Mouse (Mus musculus) right cerebral cortex, adult 2 months (tissue): ENCODE results near the gene Myh6.
"Not testable (repeated sequence)": the region's sequence is repeated elsewhere in the genome, so short reads cannot be mapped to it uniquely, and the experiment has no call there.

Experiments used
- DNase-seq, 2 experiments: peaks; one replicate each; pipeline ENCODE4 v3.0.0; 2021 to 2022; ENCODE audit warnings: low spot score in 2 of 2

Myh6 gene

GRCm38 (mm10) chr14:54994869-54995186 is 28.1 kb upstream of the Myh6 start:
- DNase-seq = no peak

DNA sequence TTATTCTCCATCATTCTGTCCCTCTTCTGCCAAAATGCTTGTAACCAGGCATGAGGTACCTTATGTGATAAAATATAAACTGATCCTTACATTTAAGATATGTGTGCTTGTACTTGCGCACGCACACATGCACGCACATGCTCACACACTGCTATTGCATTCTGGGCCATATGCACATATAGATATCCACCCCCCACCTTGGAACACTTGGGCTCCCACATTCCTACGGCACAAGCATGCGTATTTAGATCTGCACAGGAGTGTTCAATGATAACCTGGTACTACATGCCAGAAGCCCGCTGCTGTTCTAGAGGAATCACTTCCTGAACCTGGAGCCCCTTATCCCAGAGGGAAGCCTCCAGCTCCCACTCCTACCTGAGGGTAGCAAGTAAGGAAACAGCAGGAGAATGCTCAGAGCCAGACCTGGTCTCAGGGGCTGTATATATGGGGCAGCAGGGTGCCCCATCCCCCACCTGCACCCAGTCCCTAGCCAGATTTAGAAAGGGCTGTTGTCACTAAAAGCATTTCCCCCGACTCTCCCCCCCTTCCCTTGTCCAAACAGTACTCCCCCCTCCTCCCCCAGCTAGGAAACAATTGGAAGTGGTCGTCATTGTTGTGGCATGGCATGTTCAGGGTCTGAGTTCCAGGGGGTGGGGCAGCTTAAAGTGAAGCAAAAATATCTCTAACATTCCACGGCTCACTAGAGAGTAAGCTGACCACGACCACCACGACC is 27.6 kb upstream of the Myh6 start, which contains the start of gene Myh7:
Gene Myh7, minus strand, starts transcription at position 491 of the 733 bp plus-strand sequence.
- DNase-seq = no peak

DNA sequence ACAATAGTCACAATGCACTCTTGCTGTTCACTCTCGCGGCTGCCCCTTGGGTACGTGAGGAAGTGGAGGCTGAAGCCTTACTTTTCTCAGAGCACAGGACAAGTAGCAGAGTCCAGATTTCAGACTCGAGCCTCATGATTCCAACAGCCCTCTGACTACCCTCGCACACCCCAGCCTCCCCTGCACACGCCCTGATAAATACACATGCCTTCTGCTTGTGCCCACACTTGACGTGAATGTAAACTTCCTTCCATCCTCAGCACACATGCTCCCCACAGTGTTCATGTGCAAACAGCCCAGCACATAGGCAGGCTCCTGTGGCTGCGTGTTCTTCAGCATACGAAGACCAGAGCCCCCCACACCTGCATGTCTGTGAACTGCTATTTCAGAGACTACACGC is 26.9 kb upstream of the Myh6 start:
- no peak for DNase-seq

DNA sequence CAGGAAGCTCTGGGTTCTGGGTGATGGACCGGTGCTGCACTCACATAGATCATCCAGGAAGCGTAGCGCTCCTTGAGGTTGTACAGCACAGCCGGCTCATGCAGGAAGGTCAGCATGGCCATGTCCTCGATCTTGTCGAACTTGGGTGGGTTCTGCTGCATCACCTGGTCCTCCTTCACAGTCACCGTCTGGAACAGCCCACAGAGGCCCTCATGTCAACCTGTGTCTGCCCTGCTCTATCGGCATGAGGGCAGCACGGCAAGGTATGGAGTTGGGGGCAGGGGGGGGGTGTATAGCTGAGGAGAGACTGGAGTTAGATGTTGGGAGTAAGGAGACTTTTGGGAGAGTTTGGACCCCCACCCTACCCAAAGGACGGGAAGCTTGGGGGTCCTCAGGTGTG is 25.5 kb upstream of the Myh6 start:
- DNase-seq = no peak

DNA sequence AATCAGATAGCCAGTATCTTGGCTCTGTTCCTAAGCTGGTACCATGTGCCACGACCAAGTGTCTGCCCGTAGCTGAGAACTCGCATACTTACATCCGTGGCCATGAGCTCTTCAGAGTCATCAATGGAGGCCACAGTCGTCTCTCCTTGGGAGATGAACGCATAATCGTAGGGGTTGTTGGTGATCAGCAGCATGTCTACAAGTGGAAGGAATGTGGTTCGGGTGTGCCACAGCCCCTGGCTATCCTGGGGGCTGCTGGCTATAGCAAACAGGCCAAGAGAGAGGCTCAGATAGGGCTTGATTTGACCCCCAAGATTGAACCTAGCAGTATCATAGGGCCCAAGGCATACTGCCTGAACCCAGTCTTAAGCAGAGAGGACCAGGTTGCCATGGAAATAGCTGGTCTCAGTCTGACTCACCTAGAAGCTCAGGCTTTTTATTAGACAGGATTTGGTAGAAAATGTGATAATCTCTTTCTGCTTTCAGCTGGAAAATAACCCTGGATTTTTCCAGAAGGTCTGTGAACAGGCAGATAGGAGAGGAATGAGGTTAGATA is 23.2 kb upstream of the Myh6 start:
- DNase-seq = peak in 1 of 2 experiments; percentile 20

DNA sequence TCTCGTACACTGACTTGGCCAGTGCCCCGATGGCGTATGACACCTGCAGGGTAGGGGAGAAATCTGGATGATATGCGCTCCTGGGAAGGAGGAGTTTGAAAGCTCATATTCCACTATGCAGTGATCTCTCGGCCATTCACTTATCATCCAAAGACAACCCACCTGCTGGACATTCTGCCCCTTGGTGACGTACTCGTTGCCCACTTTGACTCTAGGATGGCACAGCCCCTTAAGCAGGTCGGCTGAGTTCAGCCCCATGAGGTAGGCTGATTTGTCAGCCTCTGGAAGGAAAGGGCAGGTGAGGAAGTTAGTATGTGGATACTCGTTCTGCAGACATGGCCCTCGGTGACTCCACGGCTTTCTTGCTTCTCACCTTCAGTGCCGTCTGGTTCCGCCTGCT is 22.2 kb upstream of the Myh6 start:
- no peak for DNase-seq

DNA sequence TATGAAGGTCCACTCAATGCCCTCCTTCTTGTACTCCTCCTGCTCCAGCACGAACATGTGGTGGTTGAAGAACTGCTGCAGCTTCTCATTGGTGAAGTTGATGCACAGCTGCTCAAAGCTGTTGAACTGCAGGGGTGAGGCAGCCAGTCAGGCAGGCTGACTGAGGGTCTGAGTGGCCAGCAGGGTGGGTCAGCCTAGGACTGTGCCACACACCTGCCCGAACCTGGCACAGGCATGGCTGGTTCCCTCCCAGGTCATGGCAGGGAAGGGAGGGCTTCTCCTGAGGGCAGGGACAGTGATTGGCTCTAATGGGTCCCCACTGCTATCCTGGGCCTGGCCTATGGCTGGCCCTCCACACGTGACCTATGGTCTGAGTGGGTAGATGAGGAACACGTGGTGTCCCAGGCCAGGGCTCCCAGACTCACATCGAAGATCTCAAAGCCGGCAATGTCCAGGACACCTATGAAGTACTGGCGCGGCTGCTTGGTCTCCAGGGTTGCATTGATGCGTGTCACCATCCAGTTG is 21.7 kb upstream of the Myh6 start:
- not testable (repeated sequence) for DNase-seq

DNA sequence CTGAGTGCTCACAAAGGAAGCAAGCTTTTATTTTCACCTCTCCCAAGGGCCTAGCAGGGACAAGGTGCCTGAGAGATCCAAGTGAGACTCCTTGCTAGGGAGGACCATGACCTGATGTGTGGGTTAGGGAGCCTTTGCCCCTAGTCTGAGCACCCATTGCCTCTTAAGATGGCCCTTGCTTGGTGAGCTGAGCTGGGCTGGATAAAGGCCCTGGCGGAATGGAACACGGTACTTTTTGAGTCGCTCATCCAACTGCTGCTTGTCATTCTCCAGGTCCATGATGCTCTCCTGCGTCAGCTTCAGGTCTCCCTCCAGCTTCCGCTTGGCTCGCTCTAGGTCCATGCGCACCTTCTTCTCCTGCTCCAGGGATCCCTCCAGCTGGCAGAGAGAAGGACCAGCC is 15.2 kb upstream of the Myh6 start:
- no peak for DNase-seq

DNA sequence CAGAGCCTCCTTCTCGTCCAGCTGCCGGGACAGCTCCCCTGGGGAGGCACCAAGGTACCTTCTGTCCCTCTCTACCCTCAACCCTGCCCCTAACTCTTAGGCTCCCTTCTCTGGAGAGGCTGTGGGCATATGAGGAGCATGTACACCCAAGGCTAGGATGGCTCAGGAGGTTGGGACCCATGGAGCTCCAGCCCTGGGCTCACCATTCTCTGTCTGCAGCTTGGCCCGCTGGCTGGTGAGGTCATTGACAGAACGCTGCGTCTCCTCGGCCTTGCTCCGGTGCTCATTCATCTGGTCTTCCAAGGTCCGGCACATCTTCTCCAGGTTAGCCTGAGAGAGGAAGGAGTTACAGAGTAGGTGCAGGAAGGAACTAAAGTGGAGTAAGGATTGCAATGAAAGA is 11.9 kb upstream of the Myh6 start:
- DNase-seq = no peak

DNA sequence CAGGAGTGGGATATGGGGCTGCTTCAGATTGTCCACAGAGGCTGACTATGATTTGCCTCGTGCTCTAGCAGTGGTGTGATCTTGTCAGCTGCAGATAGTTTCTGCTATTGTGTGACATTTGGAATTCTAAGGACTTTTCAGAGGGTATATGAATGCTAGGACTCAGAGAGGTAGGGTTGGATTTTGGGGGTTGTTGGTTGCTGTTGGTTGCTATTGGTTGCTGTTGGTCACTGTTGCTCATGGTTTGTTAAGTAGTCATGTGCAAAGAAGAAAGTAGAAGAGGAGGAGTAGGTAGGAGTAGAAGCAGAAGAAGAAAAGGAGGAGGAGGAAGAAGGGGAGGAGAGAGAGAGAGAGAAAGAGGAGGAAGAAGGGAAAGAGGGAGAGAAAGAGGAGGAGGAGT is 9.9 kb upstream of the Myh6 start, which contains the start of gene Gm17428:
Gene Gm17428, plus strand, starts transcription at position 301 of the 400 bp plus-strand sequence.
- DNase-seq = no peak

- DNase-seq = peak; percentile 28 to 43
Measured at GRCm38 (mm10) chr14:54974068-54974791, 7.5 kb upstream of the Myh6 start.

- not testable (repeated sequence) for DNase-seq
Measured at GRCm38 (mm10) chr14:54972786-54973185, 6.1 kb upstream of the Myh6 start.

- no peak for DNase-seq
Measured at GRCm38 (mm10) chr14:54968344-54968743, 1.6 kb upstream of the Myh6 start.

DNA sequence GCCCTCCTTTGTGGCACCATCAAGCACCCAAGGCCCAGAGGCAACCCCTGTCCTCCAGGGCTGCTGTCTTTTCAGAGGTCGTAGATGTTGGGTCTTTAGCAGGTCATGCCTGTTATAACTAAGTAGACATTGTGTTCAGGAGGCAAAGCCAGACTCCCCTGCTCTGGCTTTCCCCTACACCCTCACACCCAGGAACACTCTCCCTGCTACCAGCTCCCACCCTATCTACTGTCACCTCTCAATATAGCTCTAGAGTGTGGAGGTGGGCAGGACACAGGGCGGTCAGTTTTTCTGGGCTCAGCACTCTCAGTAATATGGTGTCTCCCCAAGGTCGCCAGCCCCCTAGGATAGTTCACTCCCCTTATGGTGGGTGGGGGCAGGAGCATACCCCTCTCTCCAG is 1.1 kb upstream of the Myh6 start:
- no peak for DNase-seq

GRCm38 (mm10) chr14:54965631-54966030 is 1.1 kb downstream of the Myh6 start:
- no peak for DNase-seq

DNA sequence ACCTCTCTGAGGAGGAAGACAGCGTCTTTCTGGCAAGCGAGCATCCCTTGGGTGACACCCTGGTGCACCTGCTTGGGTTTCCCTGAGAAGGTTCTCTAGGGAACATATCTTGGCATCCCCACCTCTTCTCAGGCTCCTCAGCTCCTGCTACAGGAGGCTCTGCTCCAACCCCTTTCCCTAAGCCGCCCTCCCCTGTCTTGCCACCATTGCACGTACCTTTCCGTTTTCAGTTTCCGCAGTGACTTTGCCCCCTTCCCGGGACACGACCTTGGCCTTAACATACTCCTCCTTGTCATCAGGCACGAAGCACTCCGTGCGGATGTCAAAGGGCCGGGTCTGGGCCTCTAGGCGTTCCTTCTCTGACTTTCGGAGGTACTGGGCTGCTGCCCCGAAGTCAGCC is 1.7 kb downstream of the Myh6 start:
- DNase-seq = no peak

GRCm38 (mm10) chr14:54963727-54964126 is 3.0 kb downstream of the Myh6 start:
- DNase-seq = no peak

- no peak for DNase-seq
Measured at GRCm38 (mm10) chr14:54962714-54963113, 4.0 kb downstream of the Myh6 start.

DNA sequence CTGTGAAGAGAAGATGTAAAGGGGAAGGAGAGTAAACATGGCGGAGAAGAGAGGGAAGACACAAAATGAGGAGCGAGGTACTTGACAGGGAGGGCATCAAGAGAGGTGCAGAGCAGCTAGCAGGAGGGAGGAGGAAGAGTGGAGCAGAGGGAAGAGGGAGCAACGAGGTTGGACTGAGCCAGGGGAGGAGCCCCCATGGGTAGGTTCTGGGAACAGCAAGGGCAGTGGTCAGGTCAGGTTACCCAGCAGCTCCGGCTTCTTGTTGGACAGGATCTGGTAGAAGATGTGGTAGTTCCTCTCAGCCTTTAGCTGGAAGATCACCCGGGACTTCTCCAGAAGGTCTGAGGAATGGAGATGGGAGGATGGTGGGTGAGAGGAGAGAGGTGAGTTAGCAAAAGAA is 5.2 kb downstream of the Myh6 start:
- DNase-seq = no peak

DNA sequence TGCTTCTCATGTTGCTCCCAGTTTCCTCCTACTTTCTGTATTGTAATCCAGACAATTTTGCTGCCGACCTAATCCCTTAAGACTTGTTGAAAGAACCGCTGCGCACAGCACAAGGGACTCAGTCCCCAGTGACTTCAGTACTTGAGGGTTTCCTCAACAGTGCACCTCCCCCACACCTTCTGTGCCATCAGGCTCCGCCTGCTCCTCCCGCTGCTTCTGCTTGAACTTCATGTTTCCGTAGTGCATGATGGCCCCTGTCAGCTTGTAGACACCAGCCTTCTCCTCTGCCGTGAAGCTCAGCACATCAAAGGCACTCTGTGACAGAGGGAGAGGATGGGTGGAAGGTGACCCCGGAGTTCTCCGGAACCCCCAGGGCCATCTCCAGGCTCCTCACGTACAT is 6.0 kb downstream of the Myh6 start:
- peak; percentile 22 to 34 for DNase-seq

GRCm38 (mm10) chr14:54959853-54960613 is 6.7 kb downstream of the Myh6 start:
- not testable (repeated sequence) for DNase-seq

DNA sequence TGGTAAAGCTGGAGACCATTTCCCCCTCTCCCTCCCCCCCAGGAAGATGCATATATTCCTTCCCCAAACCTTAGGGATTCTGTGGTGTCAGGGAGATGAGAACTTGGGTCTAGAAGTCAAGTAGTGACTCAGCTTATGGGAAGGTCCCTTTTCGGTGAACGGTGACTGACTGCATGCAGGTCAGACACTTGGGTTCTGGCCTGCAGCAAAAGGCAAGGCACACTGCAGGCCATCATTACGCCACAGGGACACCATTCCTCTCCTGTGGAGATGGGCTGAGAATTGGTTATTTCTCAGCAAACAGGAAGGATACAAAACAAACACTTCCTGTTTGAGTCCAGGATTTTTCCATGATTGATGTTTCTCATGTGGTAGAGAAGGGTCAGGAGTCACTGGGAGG is 7.5 kb downstream of the Myh6 start:
- no peak for DNase-seq
